Mouse (Mus musculus): ENCODE results near the gene Cask. TPM values are rescaled to one million over a fixed set of nuclear protein-coding genes. Genes with fewer than 3 reads are reported as not detected.

Gene Cask
- total and polyA plus RNA-seq, 3 experiments: 9.4 to 13.3 TPM; not detected in 1

DNA sequence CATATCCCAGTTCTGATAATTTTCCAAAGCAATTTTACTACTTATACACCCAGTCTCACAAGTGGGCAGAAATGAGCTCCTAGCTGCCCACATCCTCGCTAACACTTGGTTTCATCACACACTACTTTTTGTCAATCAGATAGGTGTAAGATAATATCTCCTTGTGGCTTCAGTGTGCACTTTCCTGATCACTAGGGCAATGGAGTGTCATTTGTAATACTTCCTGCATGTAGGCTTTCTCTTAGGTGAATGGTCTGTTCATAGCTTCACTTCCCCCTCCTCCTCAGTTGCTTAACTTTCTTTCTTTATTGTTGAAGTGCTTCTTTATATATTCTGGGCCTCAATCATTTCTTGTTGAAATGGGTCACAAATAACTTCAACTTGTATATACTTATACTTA, 198.9 kb downstream of the Cask start:
- H3K79me2 ChIP-seq (ENCODE audit: control insufficient read depth, insufficient read depth, low read length, poor library complexity): no peaks in the 10 kb centered on the region
- peaks cover 22 to 60% of the 10 kb centered on the region in 2 experiments for H3K4me1 ChIP-seq (ENCODE audit: control insufficient read depth in 1 of 2, insufficient read depth in 2 of 2, low read length in 2 of 2)
- 0 out of 4 replicates have a peak overlapping the region, but pooled peaks of 1 of the 2 experiments have one; percentile 9 for H3K4me3 ChIP-seq (ENCODE audit: control insufficient read depth in 1 of 2, insufficient read depth in 1 of 2, low read depth in 2 of 2, low read length in 2 of 2)
- peak overlapping the region; percentile 4 for H3K9ac ChIP-seq (ENCODE audit: control insufficient read depth, low read depth, low read length, poor library complexity, severe bottlenecking)
- H3K9me3 ChIP-seq (replicated peaks; ENCODE audit: insufficient read depth, low read length): no peaks in the 10 kb centered on the region
- H3K27ac ChIP-seq (ENCODE audit: control insufficient read depth, low read depth, low read length): peak overlapping the region; percentile 81
- H3K36me3 ChIP-seq (ENCODE audit: control insufficient read depth in 1 of 2, insufficient read depth in 2 of 2, low read length in 2 of 2): peaks cover 0 to 52% of the 10 kb centered on the region in 2 experiments; a peak in 2 of 4 replicates
- no peaks in the 10 kb centered on the region for H3K27me3 ChIP-seq (ENCODE audit: control insufficient read depth in 1 of 2, insufficient read depth in 2 of 2, low read length in 2 of 2)
- DNase-seq (ENCODE audit: low read depth, low spot score): peak; percentile 58
- no peak for TF ChIP-seq TCF12 (IDR thresholded peaks at IDR 0.05; ENCODE audit: low read depth, low read length)
- TF ChIP-seq HCFC1 (IDR thresholded peaks at IDR 0.05; ENCODE audit: low read depth, low read length): 0 out of 2 replicates have a peak, but pooled peaks have one; percentile 4
- peak; percentile 29 for TF ChIP-seq GATA1 (IDR thresholded peaks at IDR 0.05; ENCODE audit: low read depth, low read length)

DNA sequence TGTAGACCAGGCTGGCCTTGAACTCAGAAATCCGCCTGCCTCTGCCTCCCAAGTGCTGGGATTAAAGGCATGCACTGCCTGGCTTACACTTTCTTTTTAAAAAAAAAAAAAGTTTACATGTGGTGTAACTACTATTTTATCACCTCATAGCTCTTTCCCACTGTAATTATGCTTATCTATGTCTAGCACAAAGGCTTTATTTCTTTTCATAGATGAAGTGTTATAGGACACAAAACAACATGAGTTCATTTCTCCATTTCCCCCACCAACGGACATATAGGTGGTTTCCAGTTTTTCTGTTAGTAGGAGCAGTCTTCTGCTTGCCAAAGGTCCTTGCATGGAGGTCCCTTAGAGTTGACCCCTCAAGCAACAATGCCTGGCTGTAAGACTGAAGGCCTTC, 199.3 kb downstream of the Cask start:
- Histone ChIP-seq H3K79me2 (ENCODE audit: control insufficient read depth, insufficient read depth, low read length, poor library complexity) (no peaks in the 10 kb centered on the region), H3K9ac (ENCODE audit: control insufficient read depth, low read depth, low read length, poor library complexity, severe bottlenecking) (peak overlapping the region; percentile 4), H3K36me3 (ENCODE audit: control insufficient read depth in 1 of 2, insufficient read depth in 2 of 2, low read length in 2 of 2) (peaks cover 0 to 48% of the 10 kb centered on the region in 2 experiments; a peak in 2 of 4 replicates), H3K27me3 (ENCODE audit: control insufficient read depth in 1 of 2, insufficient read depth in 2 of 2, low read length in 2 of 2) (no peaks in the 10 kb centered on the region), H3K4me3 (ENCODE audit: control insufficient read depth in 1 of 2, insufficient read depth in 1 of 2, low read depth in 2 of 2, low read length in 2 of 2) (0 out of 4 replicates have a peak overlapping the region, but pooled peaks of 1 of the 2 experiments have one; percentile 9), H3K4me1 (ENCODE audit: control insufficient read depth in 1 of 2, insufficient read depth in 2 of 2, low read length in 2 of 2) (peaks cover 22 to 57% of the 10 kb centered on the region in 2 experiments), H3K9me3 (replicated peaks; ENCODE audit: insufficient read depth, low read length) (no peaks in the 10 kb centered on the region), H3K27ac (ENCODE audit: control insufficient read depth, low read depth, low read length) (peak overlapping the region; percentile 81)
- DNase-seq (ENCODE audit: low read depth, low spot score): peak; percentile 73
- TF ChIP-seq MAZ (IDR thresholded peaks at IDR 0.05; ENCODE audit: low read depth, low read length): no peak
- TF ChIP-seq MAFK (IDR thresholded peaks at IDR 0.05; ENCODE audit: borderline replicate concordance, low read depth, low read length): peak; percentile 24; the same call in 1 of the 2 replicates
- peak; percentile 78 for TF ChIP-seq GATA1 (IDR thresholded peaks at IDR 0.05; ENCODE audit: low read depth, low read length)
- TF ChIP-seq ELF1 (IDR thresholded peaks at IDR 0.05; ENCODE audit: low read depth, low read length): peak; percentile 15; the same call in 1 of the 2 replicates
- TF ChIP-seq TCF12 (IDR thresholded peaks at IDR 0.05; ENCODE audit: low read depth, low read length): peak; percentile 85
- TF ChIP-seq ZMIZ1 (IDR thresholded peaks at IDR 0.05; ENCODE audit: low read depth, low read length): no peak; the same call in 1 of the 2 replicates
- TF ChIP-seq ZC3H11A (IDR thresholded peaks at IDR 0.05; ENCODE audit: low read depth, low read length): no peak
- no peak for TF ChIP-seq USF1 (IDR thresholded peaks at IDR 0.05; ENCODE audit: low read depth, low read length)
- TF ChIP-seq NRF1 (IDR thresholded peaks at IDR 0.05; ENCODE audit: insufficient read depth, low read depth, low read length, poor library complexity, severe bottlenecking): no peak
- no peak for TF ChIP-seq GABPA (IDR thresholded peaks at IDR 0.05; ENCODE audit: low read depth, low read length)
- TF ChIP-seq POLR2AphosphoS2 (IDR thresholded peaks at IDR 0.05; ENCODE audit: low read length): no peak
- TF ChIP-seq POLR2A (IDR thresholded peaks at IDR 0.05; ENCODE audit: control insufficient read depth in 1 of 2, insufficient read depth in 1 of 2, low read depth in 1 of 2, low read length in 2 of 2, poor library complexity in 1 of 2): no peak
- TF ChIP-seq MYC (IDR thresholded peaks at IDR 0.05; ENCODE audit: low read depth, low read length): peak; percentile 85
- no peak for TF ChIP-seq MEF2A (IDR thresholded peaks at IDR 0.05; ENCODE audit: extremely low read depth, insufficient replicate concordance, low read depth, low read length, poor library complexity, severe bottlenecking)
- TF ChIP-seq CTCF (IDR thresholded peaks at IDR 0.05 in 2 of 3, conservative IDR thresholded peaks at IDR 0.05 in 1 of 3; ENCODE audit: control insufficient read depth in 1 of 3, insufficient read depth in 1 of 3, low read depth in 2 of 3, low read length in 3 of 3, poor library complexity in 1 of 3, severe bottlenecking in 1 of 3): no peak
- TF ChIP-seq TBP (IDR thresholded peaks at IDR 0.05; ENCODE audit: low read depth, low read length): no peak
- no peak for TF ChIP-seq CHD1 (IDR thresholded peaks at IDR 0.05; ENCODE audit: low read depth, low read length)
- no peak; the same call in 1 of the 2 replicates for TF ChIP-seq RAD21 (IDR thresholded peaks at IDR 0.05; ENCODE audit: low read depth, low read length)
- no peak for TF ChIP-seq CHD2 (IDR thresholded peaks at IDR 0.05; ENCODE audit: low read length)
- peak; percentile 38; the same call in 1 of the 2 replicates for TF ChIP-seq RCOR1 (IDR thresholded peaks at IDR 0.05; ENCODE audit: low read depth, low read length)
- TF ChIP-seq ZKSCAN1 (IDR thresholded peaks at IDR 0.05; ENCODE audit: low read depth, low read length): no peak
- TF ChIP-seq MAX (IDR thresholded peaks at IDR 0.05; ENCODE audit: low read length): peak; percentile 55
- TF ChIP-seq HCFC1 (IDR thresholded peaks at IDR 0.05; ENCODE audit: low read depth, low read length): peak; percentile 13; the same call in 1 of the 2 replicates
- no peak for TF ChIP-seq JUND (IDR thresholded peaks at IDR 0.05; ENCODE audit: low read depth, low read length)
- peak; percentile 96 for TF ChIP-seq ZNF384 (IDR thresholded peaks at IDR 0.05; ENCODE audit: low read depth, low read length)
- TF ChIP-seq TAL1 (IDR thresholded peaks at IDR 0.05; ENCODE audit: low read length): peak; percentile 27; the same call in 1 of the 2 replicates
- TF ChIP-seq NELFE (IDR thresholded peaks at IDR 0.05; ENCODE audit: low read depth, low read length): peak; percentile 44; the same call in 1 of the 2 replicates
- no peak for TF ChIP-seq UBTF (IDR thresholded peaks at IDR 0.05; ENCODE audit: borderline replicate concordance, insufficient read depth, low read depth, low read length)
- peak; percentile 92 for TF ChIP-seq ETS1 (IDR thresholded peaks at IDR 0.05; ENCODE audit: low read depth, low read length)
- peak; percentile 59; the same call in 1 of the 2 replicates for TF ChIP-seq MXI1 (IDR thresholded peaks at IDR 0.05; ENCODE audit: low read depth, low read length)
- TF ChIP-seq SIN3A (IDR thresholded peaks at IDR 0.05; ENCODE audit: low read length): peak; percentile 84
